Mouse (Mus musculus) heart, embryonic 15.5 days (tissue): Measurements from ENCODE around the gene Slc30a4. TPM values are rescaled to one million over a fixed set of nuclear protein-coding genes. Genes with fewer than 3 reads are reported as not detected.

Experiments used
- ATAC-seq: fragments of 200-750 bp; cut with Nextera tagmentation; replicated peaks from 2 replicates; pipeline ENCODE4 v1.8.0; 2017; ENCODE audit warnings: low read depth, moderate TSS enrichment; ENCODE audit not compliant: insufficient number of reproducible peaks, insufficient read depth, low FRiP score
- H3K27ac ChIP-seq: fragments of 300-500 bp; sonication (generic); 2 replicates; pipeline ENCODE4 v1.5.1; 2015; ENCODE audit warnings: mild to moderate bottlenecking, inconsistent platforms
- H3K27me3 ChIP-seq: fragments of 300-500 bp; sonication (generic); 2 replicates; pipeline ENCODE4 v1.6.1; 2015; ENCODE audit warnings: inconsistent platforms
- H3K36me3 ChIP-seq: fragments of 300-500 bp; sonication (generic); 2 replicates; pipeline ENCODE4 v1.6.1; 2015; ENCODE audit warnings: mild to moderate bottlenecking, inconsistent platforms
- H3K4me1 ChIP-seq: fragments of 300-500 bp; sonication (generic); replicated peaks from 2 replicates; pipeline ENCODE4 v1.6.1; 2015; ENCODE audit warnings: inconsistent platforms
- H3K4me2 ChIP-seq: fragments of 300-500 bp; sonication (generic); 2 replicates; pipeline ENCODE4 v1.6.1; 2015; ENCODE audit warnings: inconsistent platforms, mild to moderate bottlenecking, moderate library complexity
- H3K4me3 ChIP-seq: fragments of 300-500 bp; sonication (generic); 2 replicates; pipeline ENCODE4 v1.5.1; 2015; ENCODE audit warnings: mild to moderate bottlenecking, inconsistent platforms
- H3K9ac ChIP-seq: fragments of 300-500 bp; sonication (generic); 2 replicates; pipeline ENCODE4 v1.6.1; 2015; ENCODE audit warnings: mild to moderate bottlenecking, inconsistent platforms
- H3K9me3 ChIP-seq: fragments of 300-500 bp; sonication (generic); replicated peaks from 2 replicates; pipeline ENCODE4 v1.6.1; 2016; ENCODE audit warnings: inconsistent platforms
- WGBS: fragments of 180-500 bp; shearing (Covaris S2); methylation state at CpG from one replicate; pipeline ENCODE4 v1.1.7; 2015; ENCODE audit warnings: mixed read lengths; 5-methylcytosine and 5-hydroxymethylcytosine counted together
- polyA plus RNA-seq: library from polyadenylated mRNA; unstranded; fragments of >200 nt; fragmentation: Nextera tagmentation; extraction: Ambion mirVana; gene quantifications from 2 replicates; pipeline ENCODE4 v1.2.1, GENCODE M21; 2015

The Slc30a4 gene
- polyA plus RNA-seq, 1 experiment from 2014 or later: 5.3 TPM

DNA sequence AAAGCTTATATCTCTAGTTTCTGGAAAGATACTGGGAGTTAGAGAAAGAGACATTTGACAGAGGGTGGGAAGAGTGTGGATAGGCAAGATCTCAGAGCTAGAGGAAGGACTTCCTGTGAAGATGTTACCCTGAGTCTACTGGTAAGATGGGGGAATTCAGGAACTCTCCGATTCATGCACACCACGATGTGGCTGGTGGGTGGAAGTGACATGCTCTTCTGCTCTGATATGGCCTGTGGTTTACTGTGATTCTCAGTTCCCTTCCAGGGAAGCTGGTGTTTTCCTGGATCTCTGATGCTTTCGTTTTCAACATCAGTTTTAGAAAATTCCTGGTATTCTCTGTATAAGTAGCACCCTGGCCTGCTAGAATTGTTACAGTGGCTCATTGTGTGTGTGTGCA lies 9.4 kb upstream of the Slc30a4 start:
- Histone ChIP-seq H3K4me2 (no peak overlapping the region), H3K9me3 (no peaks in the 10 kb centered on the region), H3K4me1 (no peaks in the 10 kb centered on the region), H3K27me3 (no peaks in the 10 kb centered on the region), H3K27ac (no peak overlapping the region), H3K4me3 (no peak overlapping the region), H3K9ac (no peak overlapping the region), H3K36me3 (no peaks in the 10 kb centered on the region)
- WGBS: 67% methylated on average over 3 of the region's 3 CpGs
- ATAC-seq: no peak

GRCm38 (mm10) chr2:122709156-122709555 lies 6.7 kb upstream of the Slc30a4 start:
- Histone ChIP-seq H3K36me3 (no peaks in the 10 kb centered on the region), H3K27me3 (no peaks in the 10 kb centered on the region), H3K4me3 (no peak overlapping the region), H3K27ac (no peak overlapping the region), H3K9me3 (no peaks in the 10 kb centered on the region), H3K4me2 (no peak overlapping the region), H3K9ac (no peak overlapping the region), H3K4me1 (no peaks in the 10 kb centered on the region)
- WGBS: 74% methylated on average over 1 of the region's 1 CpGs
- ATAC-seq: no peak

DNA sequence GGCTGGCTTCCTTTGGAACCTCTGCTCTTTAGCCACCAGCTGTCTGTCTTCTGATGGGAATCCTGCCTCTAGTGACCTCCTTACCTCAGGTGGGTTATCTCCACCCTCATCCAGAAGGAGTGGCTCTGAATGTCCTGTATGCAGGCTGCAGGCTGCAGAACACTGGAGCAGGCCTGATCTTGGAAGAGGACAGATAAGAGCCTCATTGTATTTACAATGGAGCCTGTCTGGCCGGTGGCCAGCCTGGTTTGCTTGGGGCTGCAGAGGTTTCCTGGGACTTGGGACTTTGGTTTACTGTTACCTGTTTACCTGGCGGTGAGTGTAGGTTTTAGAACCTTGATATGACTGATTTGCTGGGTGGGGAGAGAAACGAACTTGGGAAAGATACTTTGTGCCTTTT lies 5.6 kb upstream of the Slc30a4 start:
- H3K4me2 ChIP-seq: no peak overlapping the region
- no peaks in the 10 kb centered on the region for H3K9me3 ChIP-seq
- no peak for ATAC-seq
- H3K27me3 ChIP-seq: no peaks in the 10 kb centered on the region
- no peaks in the 10 kb centered on the region for H3K36me3 ChIP-seq
- no peak overlapping the region for H3K27ac ChIP-seq
- WGBS: 46% methylated on average over 3 of the region's 3 CpGs
- H3K9ac ChIP-seq: no peak overlapping the region
- H3K4me1 ChIP-seq: no peaks in the 10 kb centered on the region
- H3K4me3 ChIP-seq: no peak overlapping the region

DNA sequence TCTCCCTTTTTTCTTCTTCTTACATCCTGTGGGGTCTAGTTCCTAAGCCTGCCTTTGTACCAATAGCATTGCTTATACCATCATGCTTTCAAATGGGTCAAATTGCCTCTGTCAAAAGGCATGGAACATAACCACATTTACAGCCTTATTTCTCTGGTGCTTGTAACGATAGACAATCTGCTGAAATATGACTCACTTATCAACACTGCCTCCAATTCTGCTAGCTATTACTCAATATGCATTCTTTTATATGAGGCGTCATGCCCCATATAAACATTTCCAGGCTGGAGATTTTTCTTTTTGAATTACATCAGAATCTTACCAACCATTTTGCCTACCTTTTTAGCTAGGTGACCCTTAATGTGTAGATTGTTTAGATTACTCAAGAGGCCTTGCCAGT lies 2.1 kb upstream of the Slc30a4 start:
- peaks cover 12% of the 10 kb centered on the region for H3K4me1 ChIP-seq
- no peak overlapping the region for H3K27ac ChIP-seq
- no peaks in the 10 kb centered on the region for H3K36me3 ChIP-seq
- ATAC-seq: no peak
- H3K9me3 ChIP-seq: no peaks in the 10 kb centered on the region
- H3K27me3 ChIP-seq: no peaks in the 10 kb centered on the region
- 68% methylated on average over 2 of the region's 2 CpGs for WGBS
- H3K4me2 ChIP-seq: no peak overlapping the region
- H3K4me3 ChIP-seq: no peak overlapping the region
- H3K9ac ChIP-seq: no peak overlapping the region

GRCm38 (mm10) chr2:122701871-122702180 lies 637 bp downstream of the Slc30a4 start:
- H3K9me3 ChIP-seq: no peaks in the 10 kb centered on the region
- peak overlapping the region; percentile 82 for H3K9ac ChIP-seq
- peak overlapping the region; percentile 76 for H3K27ac ChIP-seq
- under 1% methylated on average over 15 of the region's 15 CpGs for WGBS
- H3K36me3 ChIP-seq: no peaks in the 10 kb centered on the region
- H3K4me3 ChIP-seq: peak overlapping the region; percentile 94
- H3K4me1 ChIP-seq: peaks cover 12% of the 10 kb centered on the region
- H3K4me2 ChIP-seq: peak overlapping the region; percentile 80
- ATAC-seq: no peak
- no peaks in the 10 kb centered on the region for H3K27me3 ChIP-seq

DNA sequence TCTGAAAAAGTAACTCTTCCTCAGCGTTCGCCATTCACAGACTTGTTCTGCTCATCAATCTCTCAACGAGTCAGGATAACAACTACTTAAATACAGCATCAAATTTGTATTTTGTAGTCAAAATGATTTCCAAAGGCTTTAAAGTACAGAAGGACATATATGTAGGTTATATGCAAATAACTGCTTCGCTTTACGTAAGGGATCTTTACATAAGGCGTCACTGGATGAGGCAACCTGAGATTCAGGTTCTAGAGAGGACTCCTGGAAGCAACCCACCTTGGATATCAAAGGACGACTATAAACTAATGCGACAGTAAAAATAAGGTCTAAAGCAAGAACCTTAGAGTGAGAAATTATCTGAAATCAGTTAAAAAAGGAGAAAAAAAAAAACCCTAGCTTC lies 1.5 kb downstream of the Slc30a4 start:
- no peak overlapping the region for H3K27ac ChIP-seq
- peaks cover 12% of the 10 kb centered on the region for H3K4me1 ChIP-seq
- ATAC-seq: no peak
- peak overlapping the region; percentile 80 for H3K4me2 ChIP-seq
- peak overlapping the region; percentile 94 for H3K4me3 ChIP-seq
- 63% methylated on average over 8 of the region's 8 CpGs for WGBS
- H3K9ac ChIP-seq: 0 out of 2 replicates have a peak overlapping the region, but pooled peaks have one; percentile 82
- H3K36me3 ChIP-seq: no peaks in the 10 kb centered on the region
- no peaks in the 10 kb centered on the region for H3K27me3 ChIP-seq
- no peaks in the 10 kb centered on the region for H3K9me3 ChIP-seq

DNA sequence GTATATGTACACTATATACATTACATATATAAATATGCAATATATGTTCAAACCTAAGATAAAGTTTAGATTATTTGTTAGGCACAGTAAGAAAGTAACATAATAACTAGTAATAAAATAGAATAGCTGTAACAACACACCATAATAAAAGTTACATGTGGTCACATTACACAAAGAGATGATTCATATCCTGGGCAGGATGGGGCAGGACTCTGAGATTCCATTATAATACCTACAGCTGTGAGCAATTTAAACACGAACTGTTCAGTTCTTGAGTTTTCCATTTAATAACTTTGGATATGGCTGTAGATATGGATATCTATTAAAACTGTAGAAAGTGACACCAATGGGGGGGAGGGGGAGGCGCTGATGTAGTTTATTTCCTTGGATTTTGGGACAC lies 4.9 kb downstream of the Slc30a4 start:
- Histone ChIP-seq H3K9ac (no peak overlapping the region), H3K27me3 (no peaks in the 10 kb centered on the region), H3K27ac (no peak overlapping the region), H3K4me2 (no peak overlapping the region), H3K4me3 (no peak overlapping the region), H3K9me3 (no peaks in the 10 kb centered on the region), H3K36me3 (no peaks in the 10 kb centered on the region), H3K4me1 (peaks cover 12% of the 10 kb centered on the region)
- 76% methylated on average over 2 of the region's 2 CpGs for WGBS
- no peak for ATAC-seq

GRCm38 (mm10) chr2:122686665-122687064 lies 15.8 kb downstream of the Slc30a4 start:
- ATAC-seq: no peak
- peaks cover 6% of the 10 kb centered on the region for H3K9me3 ChIP-seq
- no peaks in the 10 kb centered on the region for H3K27me3 ChIP-seq
- WGBS: 72% methylated on average over 6 of the region's 6 CpGs
- no peak overlapping the region for H3K4me3 ChIP-seq
- H3K4me2 ChIP-seq: no peak overlapping the region
- H3K27ac ChIP-seq: no peak overlapping the region
- H3K4me1 ChIP-seq: no peaks in the 10 kb centered on the region
- H3K9ac ChIP-seq: no peak overlapping the region
- H3K36me3 ChIP-seq: no peaks in the 10 kb centered on the region; the same call in 1 of the 2 replicates

GRCm38 (mm10) chr2:122683641-122684040 lies 18.8 kb downstream of the Slc30a4 start:
- Histone ChIP-seq H3K27me3 (no peaks in the 10 kb centered on the region), H3K9ac (no peak overlapping the region), H3K9me3 (peaks cover 13% of the 10 kb centered on the region), H3K4me2 (no peak overlapping the region), H3K4me3 (no peak overlapping the region), H3K36me3 (no peaks in the 10 kb centered on the region; the same call in 1 of the 2 replicates), H3K27ac (no peak overlapping the region), H3K4me1 (no peaks in the 10 kb centered on the region)
- WGBS: 74% methylated on average over 1 of the region's 1 CpGs
- ATAC-seq: no peak

GRCm38 (mm10) chr2:122682520-122682919 lies 19.9 kb downstream of the Slc30a4 start:
- WGBS: 80% methylated on average over 2 of the region's 2 CpGs
- Histone ChIP-seq H3K27ac (no peak overlapping the region), H3K4me2 (no peak overlapping the region), H3K36me3 (no peaks in the 10 kb centered on the region; the same call in 1 of the 2 replicates), H3K9ac (no peak overlapping the region), H3K27me3 (no peaks in the 10 kb centered on the region), H3K4me3 (no peak overlapping the region), H3K4me1 (no peaks in the 10 kb centered on the region), H3K9me3 (peaks cover 13% of the 10 kb centered on the region)
- no peak for ATAC-seq

GRCm38 (mm10) chr2:122681379-122682137 lies 20.9 kb downstream of the Slc30a4 start:
- peaks cover 13% of the 10 kb centered on the region for H3K9me3 ChIP-seq
- no peaks in the 10 kb centered on the region; the same call in 1 of the 2 replicates for H3K36me3 ChIP-seq
- no peak overlapping the region for H3K4me2 ChIP-seq
- no peak overlapping the region for H3K9ac ChIP-seq
- no peaks in the 10 kb centered on the region for H3K27me3 ChIP-seq
- ATAC-seq: peak; percentile 67
- no peak overlapping the region for H3K27ac ChIP-seq
- H3K4me3 ChIP-seq: no peak overlapping the region
- no peaks in the 10 kb centered on the region for H3K4me1 ChIP-seq
- 79% methylated on average over 5 of the region's 5 CpGs for whole genome bisulfite sequencing

DNA sequence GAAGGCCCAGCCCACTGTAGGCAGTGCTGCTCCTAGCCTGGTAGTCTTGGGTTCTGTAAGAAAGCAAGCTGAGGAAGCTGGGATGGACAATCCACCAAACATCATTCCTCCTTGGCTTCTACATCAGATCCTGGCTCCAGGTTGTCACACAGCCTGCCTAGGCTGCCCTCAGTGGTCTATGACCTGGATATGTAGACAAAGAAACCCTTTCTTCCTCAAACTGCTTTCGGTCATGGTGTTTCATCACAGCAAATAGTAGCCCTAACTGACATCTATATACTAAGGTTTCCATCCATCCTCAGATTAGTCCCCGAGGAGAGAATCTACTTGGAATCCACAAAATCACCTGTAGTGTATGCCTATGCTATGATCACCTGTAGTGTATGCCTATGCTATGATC lies 27.3 kb downstream of the Slc30a4 start:
- no peak overlapping the region for H3K4me2 ChIP-seq
- H3K27ac ChIP-seq: no peak overlapping the region
- 92% methylated on average over 2 of the region's 2 CpGs for WGBS
- H3K4me1 ChIP-seq: no peaks in the 10 kb centered on the region
- no peak overlapping the region for H3K4me3 ChIP-seq
- no peaks in the 10 kb centered on the region for H3K9me3 ChIP-seq
- H3K36me3 ChIP-seq: no peaks in the 10 kb centered on the region
- no peak overlapping the region for H3K9ac ChIP-seq
- no peaks in the 10 kb centered on the region; the same call in 1 of the 2 replicates for H3K27me3 ChIP-seq
- ATAC-seq: no peak
